Comparison of ENCODE assay signal across 16 mouse cellular contexts in genomic region chr4:39672609-39673008, GRCm38 (mm10).
"Had no signal": no experiment of that assay in that cellular context is flagged by ENCODE, and none has a peak within 500 bp of the region (broad histone marks: within the 10 kb centered on the region; RNA-seq: fewer than 3 reads in every experiment).

No protein-coding gene starts in this region.

- H3K4me1 ChIP-seq: midbrain, embryonic 13.5 days; stomach, embryonic 15.5 days had no signal

- H3K4me2 ChIP-seq: midbrain, embryonic 13.5 days; stomach, embryonic 15.5 days had no signal

- H3K4me3 ChIP-seq: layer of hippocampus, adult 2 months; left cerebral cortex, adult 2 months; midbrain, embryonic 13.5 days; stomach, embryonic 15.5 days had no signal

- H3K36me3 ChIP-seq: midbrain, embryonic 13.5 days; stomach, embryonic 15.5 days had no signal

- ATAC-seq: intestine, postnatal 0 days; midbrain, embryonic 13.5 days had no signal

- H3K9me3 ChIP-seq: midbrain, embryonic 13.5 days; stomach, embryonic 15.5 days had no signal

- H3K27me3 ChIP-seq: midbrain, embryonic 13.5 days; stomach, embryonic 15.5 days had no signal

- H3K27ac ChIP-seq: kidney, postnatal 0 days; layer of hippocampus, adult 2 months; left cerebral cortex, adult 2 months; liver, embryonic 14.5 days; midbrain, embryonic 13.5 days; stomach, embryonic 15.5 days had no signal

- H3K9ac ChIP-seq: liver, embryonic 14.5 days; midbrain, embryonic 13.5 days; stomach, embryonic 15.5 days had no signal

- DNase-seq: kidney, adult 2 months; kidney, postnatal 25 days; layer of hippocampus, postnatal 36 days; lung, adult 2 months; lung, postnatal 14 days; lung, postnatal 4 days; right cerebral cortex, postnatal 25 days; spleen, adult 18-20 months; thymus, postnatal 36 days had no signal
